ENCODE assay signal across 8 mouse cellular contexts in genomic region chr7:135836808-135837733, GRCm38 (mm10).
DNase-seq lines count a peak whose midpoint lies in the region; ATAC-seq lines count a peak whose summit lies in the region.

No protein-coding gene starts in this region.

- no peak overlapping the region for H3K4me2 ChIP-seq in embryonic facial prominence, embryonic 12.5 days (replicated peaks)
- H3K4me2 ChIP-seq in limb, embryonic 11.5 days (ENCODE audit: low read depth, severe bottlenecking), result no peak overlapping the region
- no peak overlapping the region for H3K4me2 ChIP-seq in midbrain, embryonic 12.5 days (replicated peaks)
- H3K4me2 ChIP-seq in stomach, embryonic 16.5 days (ENCODE audit: low read depth, low read length), result no peak overlapping the region

- peak; percentile 72 for ATAC-seq in embryonic facial prominence, embryonic 12.5 days (ENCODE audit: insufficient number of reproducible peaks, insufficient read depth, low FRiP score, low TSS enrichment)
- ATAC-seq in granulocyte monocyte progenitor cell, adult 5-6 weeks (replicated peaks; ENCODE audit: poor library complexity, severe bottlenecking), result peak; percentile 88
- peak; percentile 86 for ATAC-seq in limb, embryonic 11.5 days (ENCODE audit: insufficient number of reproducible peaks, low FRiP score, low TSS enrichment, low read depth)
- ATAC-seq in midbrain, embryonic 12.5 days (ENCODE audit: low FRiP score, low read depth), result peak; percentile 70
- peak; percentile 75; the same call in 1 of the 2 replicates for ATAC-seq in stomach, embryonic 16.5 days (ENCODE audit: insufficient read depth, low FRiP score)

- H3K4me1 ChIP-seq in embryonic facial prominence, embryonic 12.5 days, result peaks cover 26% of the 10 kb centered on the region
- peaks cover 10% of the 10 kb centered on the region for H3K4me1 ChIP-seq in limb, embryonic 11.5 days (ENCODE audit: control insufficient read depth, insufficient read depth, low read length)
- peaks cover 5% of the 10 kb centered on the region for H3K4me1 ChIP-seq in midbrain, embryonic 12.5 days
- H3K4me1 ChIP-seq in stomach, embryonic 16.5 days (ENCODE audit: control insufficient read depth, insufficient read depth, low read length), result 0 out of 2 replicates have a peak, but pooled peaks cover 3% of the 10 kb centered on the region

- 35% methylated on average over 12 of the region's 12 CpGs for WGBS in embryonic facial prominence, embryonic 12.5 days
- WGBS in limb, embryonic 11.5 days, result 40% methylated on average over 12 of the region's 12 CpGs
- WGBS in midbrain, embryonic 12.5 days, result 41% methylated on average over 12 of the region's 12 CpGs
- WGBS in stomach, embryonic 16.5 days, result 35% methylated on average over 12 of the region's 12 CpGs

- H3K27me3 ChIP-seq in embryonic facial prominence, embryonic 12.5 days, result no peaks in the 10 kb centered on the region
- H3K27me3 ChIP-seq in limb, embryonic 11.5 days (ENCODE audit: control insufficient read depth, insufficient read depth, low read length), result no peaks in the 10 kb centered on the region
- peaks cover 38% of the 10 kb centered on the region for H3K27me3 ChIP-seq in midbrain, embryonic 12.5 days
- no peaks in the 10 kb centered on the region for H3K27me3 ChIP-seq in stomach, embryonic 16.5 days (ENCODE audit: control insufficient read depth, insufficient read depth, low read length)

- no peak overlapping the region; the same call in 1 of the 2 replicates for H3K9ac ChIP-seq in embryonic facial prominence, embryonic 12.5 days
- no peak overlapping the region; the same call in 1 of the 2 replicates for H3K9ac ChIP-seq in limb, embryonic 11.5 days (ENCODE audit: low read length)
- H3K9ac ChIP-seq in midbrain, embryonic 12.5 days (replicated peaks), result no peak overlapping the region; the same call in 1 of the 2 replicates
- no peak overlapping the region for H3K9ac ChIP-seq in stomach, embryonic 16.5 days (ENCODE audit: low read length)

- 0 out of 2 replicates have a peak overlapping the region, but pooled peaks have one; percentile 51 for H3K27ac ChIP-seq in embryonic facial prominence, embryonic 12.5 days
- 0 out of 2 replicates have a peak overlapping the region, but pooled peaks have one; percentile 5 for H3K27ac ChIP-seq in limb, embryonic 11.5 days (replicated peaks; ENCODE audit: low read depth, low read length)
- H3K27ac ChIP-seq in midbrain, embryonic 12.5 days (replicated peaks), result no peak overlapping the region
- no peak overlapping the region for H3K27ac ChIP-seq in stomach, embryonic 16.5 days (ENCODE audit: low read length)

- no peaks in the 10 kb centered on the region for H3K36me3 ChIP-seq in embryonic facial prominence, embryonic 12.5 days
- no peaks in the 10 kb centered on the region for H3K36me3 ChIP-seq in limb, embryonic 11.5 days (ENCODE audit: control insufficient read depth, insufficient read depth, low read length)
- no peaks in the 10 kb centered on the region for H3K36me3 ChIP-seq in midbrain, embryonic 12.5 days
- H3K36me3 ChIP-seq in stomach, embryonic 16.5 days (ENCODE audit: control insufficient read depth, insufficient read depth, low read length), result no peaks in the 10 kb centered on the region

- DNase-seq in spleen, postnatal 10 days (ENCODE audit: low spot score in 2 of 2), result peak; percentile 26 to 44
- DNase-seq in spleen, postnatal 36 days (ENCODE audit: low spot score in 2 of 2), result no peak
- peak; percentile 74 for DNase-seq in kidney, adult 9 months
- peak; percentile 89 for DNase-seq in limb, embryonic 11.5 days (ENCODE audit: low spot score)

- no peak overlapping the region for H3K4me3 ChIP-seq in embryonic facial prominence, embryonic 12.5 days
- no peak overlapping the region for H3K4me3 ChIP-seq in limb, embryonic 11.5 days (ENCODE audit: low read depth, low read length)
- H3K4me3 ChIP-seq in midbrain, embryonic 12.5 days, result no peak overlapping the region
- no peak overlapping the region for H3K4me3 ChIP-seq in stomach, embryonic 16.5 days (replicated peaks; ENCODE audit: low read length)

- H3K9me3 ChIP-seq in embryonic facial prominence, embryonic 12.5 days, result no peaks in the 10 kb centered on the region
- H3K9me3 ChIP-seq in limb, embryonic 11.5 days (ENCODE audit: control insufficient read depth, low read length), result no peaks in the 10 kb centered on the region
- no peaks in the 10 kb centered on the region for H3K9me3 ChIP-seq in midbrain, embryonic 12.5 days
- H3K9me3 ChIP-seq in stomach, embryonic 16.5 days (replicated peaks; ENCODE audit: control insufficient read depth, low read length), result no peaks in the 10 kb centered on the region

Comparison
In these comparisons a context has a peak if more than half of its experiments do, and no peak if none do; other contexts are left out.
1. DNase-seq: peak in spleen, postnatal 10 days (2 of 2), kidney, adult 9 months (single experiment) and limb, embryonic 11.5 days (single experiment); none in spleen, postnatal 36 days (0 of 2).
2. H3K27ac ChIP-seq: peak in embryonic facial prominence, embryonic 12.5 days (single experiment) and limb, embryonic 11.5 days (single experiment); none in midbrain, embryonic 12.5 days (single experiment) and stomach, embryonic 16.5 days (single experiment).
3. Peak in every context shown above with its lines, with median percentiles within 50 percentile points of each other: ATAC-seq.